In genomic region chr12:107516265-107517217, GRCm38 (mm10) we compare ENCODE assay signal across 11 mouse cellular contexts. TPM values are rescaled to one million over a fixed set of nuclear protein-coding genes. Genes with fewer than 3 reads are reported as not detected.
DNase-seq lines count a peak whose midpoint lies in the region; ATAC-seq lines count a peak whose summit lies in the region.
"Had no signal": no experiment of that assay in that cellular context is flagged by ENCODE, and none has a peak within 500 bp of the region (broad histone marks: within the 10 kb centered on the region; RNA-seq: fewer than 3 reads in every experiment).

No protein-coding gene starts in this region.

- no peaks in the 10 kb centered on the region for H3K4me1 ChIP-seq in forebrain, embryonic 16.5 days (replicated peaks; ENCODE audit: control insufficient read depth, insufficient read depth, low read length)
- H3K4me1 ChIP-seq in neural tube, embryonic 12.5 days = peaks cover 18% of the 10 kb centered on the region

- no peak overlapping the region for H3K27ac ChIP-seq in forebrain, embryonic 16.5 days (ENCODE audit: low read length)
- H3K27ac ChIP-seq in neural tube, embryonic 12.5 days = peak overlapping the region; percentile 67; the same call in 1 of the 2 replicates

- H3K4me2 ChIP-seq in forebrain, embryonic 16.5 days (ENCODE audit: low read length) = no peak overlapping the region
- no peak overlapping the region for H3K4me2 ChIP-seq in neural tube, embryonic 12.5 days (replicated peaks)

- no peaks in the 10 kb centered on the region for H3K9me3 ChIP-seq in forebrain, embryonic 16.5 days (ENCODE audit: control insufficient read depth, low read length)
- H3K9me3 ChIP-seq in neural tube, embryonic 12.5 days = no peaks in the 10 kb centered on the region

- ATAC-seq in forebrain, embryonic 16.5 days = 0 out of 2 replicates have a peak, but pooled peaks have one; percentile 40
- ATAC-seq in neural tube, embryonic 12.5 days (ENCODE audit: low FRiP score, low read depth) = peak; percentile 84
- no peak for ATAC-seq in erythroblast, adult 5-6 weeks (replicated peaks; ENCODE audit: low FRiP score, poor library complexity, severe bottlenecking)

- H3K4me3 ChIP-seq in forebrain, embryonic 16.5 days (replicated peaks; ENCODE audit: low read length) = no peak overlapping the region
- H3K4me3 ChIP-seq in neural tube, embryonic 12.5 days = no peak overlapping the region

- H3K27me3 ChIP-seq in forebrain, embryonic 16.5 days (replicated peaks; ENCODE audit: control insufficient read depth, insufficient read depth, low read length) = no peaks in the 10 kb centered on the region
- no peaks in the 10 kb centered on the region for H3K27me3 ChIP-seq in neural tube, embryonic 12.5 days (replicated peaks)

- peak; percentile 31 for DNase-seq in layer of hippocampus, adult 11-12 months (ENCODE audit: low spot score)
- no peak for DNase-seq in layer of hippocampus, postnatal 10 days (ENCODE audit: low spot score in 2 of 2)
- DNase-seq in cerebellum, postnatal 10 days = peak; percentile 37 to 51
- no peak for DNase-seq in spleen, postnatal 14 days (ENCODE audit: low spot score in 2 of 2)
- no peak for DNase-seq in gastrocnemius, postnatal 10 days
- DNase-seq: adrenal gland, postnatal 25 days; kidney, postnatal 10 days had no signal

- WGBS in forebrain, embryonic 16.5 days = 13% methylated on average over 11 of the region's 11 CpGs
- WGBS in neural tube, embryonic 12.5 days = 9% methylated on average over 11 of the region's 11 CpGs

- no peaks in the 10 kb centered on the region for H3K36me3 ChIP-seq in forebrain, embryonic 16.5 days (ENCODE audit: control insufficient read depth, insufficient read depth)
- H3K36me3 ChIP-seq in neural tube, embryonic 12.5 days = no peaks in the 10 kb centered on the region

- no peak overlapping the region for H3K9ac ChIP-seq in forebrain, embryonic 16.5 days (replicated peaks; ENCODE audit: low read depth, low read length)
- H3K9ac ChIP-seq in neural tube, embryonic 12.5 days = no peak overlapping the region

RNA-seq across cellular contexts. Expression of gene 3110018I06Rik, which starts 28.1 kb away (rescaled TPM):
- total RNA-seq in layer of hippocampus, postnatal 10 days (2021) = not detected
- not detected in 2 replicates for polyA plus RNA-seq in forebrain, embryonic 16.5 days (2015; fragmentation: Nextera tagmentation; extraction: Ambion mirVana)
- not detected in 2 replicates for polyA plus RNA-seq in neural tube, embryonic 12.5 days (2016; fragmentation: Nextera tagmentation; extraction: Ambion mirVana)
- total RNA-seq in erythroblast, adult 5-6 weeks (2015; ENCODE audit: low replicate concordance) = not detected in 2 replicates
- total RNA-seq in erythroblast, adult 5-6 weeks (2017; ENCODE audit: low replicate concordance) = 0.70 TPM in 1 of 2 replicates, not detected in the other
- total RNA-seq in gastrocnemius, postnatal 10 days (2021) = not detected
- total RNA-seq: adrenal gland, postnatal 25 days had no signal
- polyA plus RNA-seq: liver, embryonic 16.5 days had no signal

Comparison
In these comparisons a context has a peak if more than half of its experiments do, and no peak if none do; other contexts are left out.
1. DNase-seq: peak in layer of hippocampus, adult 11-12 months (single experiment) and cerebellum, postnatal 10 days (2 of 2); none in layer of hippocampus, postnatal 10 days (0 of 2), spleen, postnatal 14 days (0 of 2) and gastrocnemius, postnatal 10 days (single experiment).